Mouse (Mus musculus) hindbrain, postnatal 0 days (tissue): ENCODE results near the gene Fsd1. TPM values are rescaled to one million over a fixed set of nuclear protein-coding genes. Genes with fewer than 3 reads are reported as not detected.

ENCODE experiments used
- ATAC-seq: fragments of 200-750 bp; cut with Nextera tagmentation; 2 replicates; pipeline ENCODE4 v1.8.0; 2017; ENCODE audit warnings: mild to moderate bottlenecking, moderate TSS enrichment, moderate library complexity
- DNase-seq: peaks from one replicate; pipeline ENCODE4 v3.0.0-alpha.2; 2015; ENCODE audit warnings: low spot score
- H3K27ac ChIP-seq: fragments of 300-500 bp; sonication (generic); 2 replicates; pipeline ENCODE4 v1.5.1; 2014; ENCODE audit warnings: mild to moderate bottlenecking
- H3K27me3 ChIP-seq: fragments of 300-500 bp; sonication (generic); 2 replicates; pipeline ENCODE4 v1.6.1; 2014; ENCODE audit warnings: low read length, mixed read lengths; ENCODE audit not compliant: insufficient read depth
- H3K36me3 ChIP-seq: fragments of 300-500 bp; sonication (generic); 2 replicates; pipeline ENCODE4 v1.6.1; 2014; ENCODE audit warnings: low read length, mixed read lengths; ENCODE audit not compliant: insufficient read depth
- H3K4me1 ChIP-seq: fragments of 300-500 bp; sonication (generic); 2 replicates; pipeline ENCODE4 v1.6.1; 2014; ENCODE audit warnings: antibody characterized with exemption, low read length, mixed read lengths; ENCODE audit not compliant: insufficient read depth
- H3K4me2 ChIP-seq: fragments of 300-500 bp; sonication (generic); 2 replicates; pipeline ENCODE4 v1.6.1; 2014; ENCODE audit warnings: low read depth, mild to moderate bottlenecking, low read length, moderate library complexity, mixed read lengths
- H3K4me3 ChIP-seq: fragments of 300-500 bp; sonication (generic); 2 replicates; pipeline ENCODE4 v1.5.1; 2014; ENCODE audit warnings: low read length
- H3K9ac ChIP-seq: fragments of 300-500 bp; sonication (generic); replicated peaks from 2 replicates; pipeline ENCODE4 v1.6.1; 2014; ENCODE audit warnings: mild to moderate bottlenecking, low read length, moderate library complexity, mixed read lengths
- H3K9me3 ChIP-seq: fragments of 300-500 bp; sonication (generic); 2 replicates; pipeline ENCODE4 v1.6.1; 2016; ENCODE audit warnings: low read length, mixed read lengths
- CTCF ChIP-seq: IDR thresholded peaks from 2 replicates; pipeline ENCODE4 v1.5.1; 2016; ENCODE audit warnings: antibody characterized with exemption, control low read depth, low read depth
- WGBS: fragments of 180-500 bp; shearing (Covaris S2); extraction: QIAGEN DNeasy Blood & Tissue Kit; methylation state at CpG from one replicate; pipeline ENCODE4 v1.1.7; 2014; 5-methylcytosine and 5-hydroxymethylcytosine counted together
- polyA plus RNA-seq: library from polyadenylated mRNA; unstranded; fragments of >200 nt; fragmentation: Nextera tagmentation; extraction: Ambion mirVana; gene quantifications from 2 replicates; pipeline ENCODE4 v1.2.1, GENCODE M21; 2015
- total RNA-seq: library from RNA; depleted of rRNA; stranded (reverse); fragments of >200 nt; gene quantifications from 2 replicates; pipeline ENCODE4 v1.2.3, GENCODE M21; 2014

Fsd1 gene
- total and polyA plus RNA-seq, 2 experiments from 2014 or later: 136 to 193 TPM

- no peak overlapping the region for H3K4me3 ChIP-seq
- no peak for TF ChIP-seq CTCF
- 70% methylated on average over 6 of the region's 6 CpGs for WGBS
- peaks cover 6% of the 10 kb centered on the region; the same call in 1 of the 2 replicates for H3K36me3 ChIP-seq
- ATAC-seq (no peak), DNase-seq (no peak)
- no peaks in the 10 kb centered on the region for H3K9me3 ChIP-seq
- no peak overlapping the region for H3K9ac ChIP-seq
- H3K4me1 ChIP-seq: peaks cover 13% of the 10 kb centered on the region
- no peak overlapping the region for H3K27ac ChIP-seq
- H3K4me2 ChIP-seq: no peak overlapping the region
- no peaks in the 10 kb centered on the region for H3K27me3 ChIP-seq
Measured at GRCm38 (mm10) chr17:56032127-56032733, 45.9 kb downstream of the Fsd1 start.

GRCm38 (mm10) chr17:56032831-56033230, 46.5 kb downstream of the Fsd1 start:
- WGBS: 72% methylated on average over 7 of the region's 7 CpGs
- no peak for DNase-seq
- TF ChIP-seq CTCF: no peak
- Histone ChIP-seq H3K4me2 (no peak overlapping the region), H3K4me3 (no peak overlapping the region), H3K9ac (no peak overlapping the region), H3K36me3 (peaks cover 6% of the 10 kb centered on the region; the same call in 1 of the 2 replicates), H3K4me1 (peaks cover 13% of the 10 kb centered on the region), H3K27me3 (no peaks in the 10 kb centered on the region), H3K27ac (no peak overlapping the region), H3K9me3 (no peaks in the 10 kb centered on the region)
- no peak for ATAC-seq

DNA sequence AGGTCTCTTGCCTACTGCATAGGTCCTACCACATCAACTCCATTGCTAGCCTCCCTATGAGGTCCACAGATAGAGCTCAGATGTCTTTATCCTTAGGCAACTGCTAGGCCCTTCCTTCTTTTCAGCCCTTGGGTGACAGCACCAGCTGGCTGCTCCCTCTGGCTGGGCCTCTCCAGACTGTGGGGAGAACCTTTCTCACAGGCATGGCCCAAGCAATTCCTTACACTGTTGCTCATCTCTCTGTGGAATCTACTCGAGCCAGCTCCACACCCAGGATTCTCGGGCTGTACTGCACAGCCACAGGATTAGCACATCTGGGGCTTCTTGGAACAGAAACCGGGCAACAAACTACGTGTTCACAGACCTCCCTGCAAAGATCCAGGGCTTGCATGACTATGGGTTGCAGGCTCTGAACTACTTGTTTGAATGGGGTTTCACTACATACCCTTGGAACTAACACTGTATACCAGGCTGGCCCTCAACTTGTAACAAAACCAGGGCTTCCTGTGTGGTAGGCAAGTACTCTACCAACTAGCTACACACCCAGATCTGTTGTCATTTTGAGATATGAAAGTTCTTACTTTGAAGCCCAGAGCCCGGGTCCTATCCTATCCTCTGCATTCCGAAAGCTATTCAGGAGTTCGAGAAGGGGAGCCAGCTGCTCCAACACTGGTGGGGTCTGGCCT, 47.9 kb downstream of the Fsd1 start:
- no peak for ATAC-seq
- peaks cover 13% of the 10 kb centered on the region for H3K4me1 ChIP-seq
- WGBS: 84% methylated on average over 7 of the region's 7 CpGs

GRCm38 (mm10) chr17:56034726-56035100, 48.4 kb downstream of the Fsd1 start:
- Histone ChIP-seq H3K4me3 (no peak overlapping the region), H3K4me2 (peak overlapping the region; percentile 58; the same call in 1 of the 2 replicates), H3K4me1 (peaks cover 13% of the 10 kb centered on the region), H3K36me3 (peaks cover 6% of the 10 kb centered on the region; the same call in 1 of the 2 replicates), H3K9me3 (no peaks in the 10 kb centered on the region), H3K27me3 (no peaks in the 10 kb centered on the region), H3K27ac (no peak overlapping the region), H3K9ac (peak overlapping the region; percentile 92; the same call in 1 of the 2 replicates)
- DNase-seq (no peak), ATAC-seq (no peak)
- 94% methylated on average over 6 of the region's 6 CpGs for WGBS
- TF ChIP-seq CTCF: no peak

More for the DNA sequence above, 47.9 kb downstream of the Fsd1 start:
- peaks cover 6% of the 10 kb centered on the region; the same call in 1 of the 2 replicates for H3K36me3 ChIP-seq
- H3K4me3 ChIP-seq: no peak overlapping the region
- H3K9ac ChIP-seq: no peak overlapping the region
- no peak for TF ChIP-seq CTCF
- DNase-seq: no peak
- no peak overlapping the region for H3K27ac ChIP-seq
- no peaks in the 10 kb centered on the region for H3K9me3 ChIP-seq
- no peak overlapping the region for H3K4me2 ChIP-seq
- H3K27me3 ChIP-seq: no peaks in the 10 kb centered on the region

DNA sequence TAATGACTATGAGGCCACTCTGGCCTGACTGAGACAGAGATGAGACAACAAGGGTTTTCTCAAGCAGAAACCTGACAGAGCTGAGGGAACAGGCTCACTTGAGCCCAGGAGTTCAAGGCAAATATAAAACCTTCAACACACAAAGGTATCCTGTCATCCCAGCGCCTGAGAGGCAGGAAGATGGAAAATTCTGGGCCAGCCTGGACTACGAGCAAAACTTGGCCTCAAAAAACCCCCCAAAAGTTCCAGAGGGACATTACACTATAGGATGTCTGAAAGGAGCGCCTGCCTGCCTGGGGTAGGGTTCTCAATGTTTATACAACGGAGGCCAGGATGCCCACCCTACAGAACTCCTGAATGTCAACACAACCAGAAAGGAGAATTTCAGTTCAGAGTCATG, 48.9 kb downstream of the Fsd1 start:
- no peak overlapping the region for H3K27ac ChIP-seq
- H3K36me3 ChIP-seq: peaks cover 6% of the 10 kb centered on the region; the same call in 1 of the 2 replicates
- H3K4me3 ChIP-seq: peak overlapping the region; percentile 91; the same call in 1 of the 2 replicates
- peak overlapping the region; percentile 58 for H3K4me2 ChIP-seq
- H3K9me3 ChIP-seq: no peaks in the 10 kb centered on the region
- H3K27me3 ChIP-seq: no peaks in the 10 kb centered on the region
- WGBS: 83% methylated on average over 4 of the region's 4 CpGs
- H3K9ac ChIP-seq: peak overlapping the region; percentile 92
- no peak for TF ChIP-seq CTCF
- ATAC-seq (no peak), DNase-seq (no peak)
- peaks cover 13% of the 10 kb centered on the region for H3K4me1 ChIP-seq

GRCm38 (mm10) chr17:56036176-56036900, 50.0 kb downstream of the Fsd1 start, which contains the start of gene Sh3gl1:
Gene Sh3gl1 (minus strand): TSS chr17:56036635.
- H3K36me3 ChIP-seq: 0 out of 2 replicates have a peak, but pooled peaks cover 6% of the 10 kb centered on the region
- H3K9ac ChIP-seq: peak within 1 kb of the TSS; percentile 92
- peak; percentile 93 for ATAC-seq
- peak; percentile 99 for TF ChIP-seq CTCF
- H3K4me1 ChIP-seq: peaks cover 16% of the 10 kb centered on the region
- peak within 1 kb of the TSS; percentile 91 for H3K27ac ChIP-seq
- under 1% methylated on average over 73 of the region's 74 CpGs for whole genome bisulfite sequencing
- H3K9me3 ChIP-seq: no peaks in the 10 kb centered on the region
- no peaks in the 10 kb centered on the region for H3K27me3 ChIP-seq
- H3K4me3 ChIP-seq: peak within 1 kb of the TSS; percentile 91
- H3K4me2 ChIP-seq: peak within 1 kb of the TSS; percentile 58
- DNase-seq: peak; percentile 99
